Mouse (Mus musculus) liver, postnatal 0 days (tissue): ENCODE measurements at regions not wholly inside any gene's neighbourhood (a gene's known extent, or its start where the extent isn't known, plus 50 kb on each side); places are given as distances from the start of the nearest gene placed in this dataset.

Experiments used
- CTCF ChIP-seq: sonication (generic); IDR thresholded peaks from 2 replicates; pipeline ENCODE4 v1.5.1; 2016; ENCODE audit warnings: antibody characterized with exemption, low read depth
- EP300 ChIP-seq: IDR thresholded peaks from 2 replicates; pipeline ENCODE4 v1.6.1; 2016; ENCODE audit warnings: antibody characterized with exemption, low read depth, mild to moderate bottlenecking

GRCm38 (mm10) chr3:7953911-7954310 lies 1333.7 kb upstream of the 1700008P02Rik start:
- TF ChIP-seq CTCF (no peak), EP300 (no peak)
